Mouse (Mus musculus): ENCODE measurements around the gene Nhlrc1. TPM values are rescaled to one million over a fixed set of nuclear protein-coding genes. Genes with fewer than 3 reads are reported as not detected.

Nhlrc1 gene
- polyA plus RNA-seq, 1 experiment from 2014 or later: 13.1 TPM

- H3K36me3 ChIP-seq: no peaks in the 10 kb centered on the region
- no peaks in the 10 kb centered on the region for H3K9me3 ChIP-seq
- WGBS: 92% methylated on average over 2 of the region's 2 CpGs
- no peak overlapping the region for H3K4me3 ChIP-seq
- H3K4me1 ChIP-seq (replicated peaks): peaks cover 11% of the 10 kb centered on the region; the same call in 1 of the 2 replicates
- no peaks in the 10 kb centered on the region for H3K27me3 ChIP-seq
- H3K4me2 ChIP-seq: no peak overlapping the region
- no peak overlapping the region for H3K9ac ChIP-seq
- ATAC-seq (ENCODE audit: low FRiP score): no peak
- H3K27ac ChIP-seq: no peak overlapping the region
Observed at GRCm38 (mm10) chr13:46968626-46969025, 46.0 kb downstream of the Nhlrc1 start.

DNA sequence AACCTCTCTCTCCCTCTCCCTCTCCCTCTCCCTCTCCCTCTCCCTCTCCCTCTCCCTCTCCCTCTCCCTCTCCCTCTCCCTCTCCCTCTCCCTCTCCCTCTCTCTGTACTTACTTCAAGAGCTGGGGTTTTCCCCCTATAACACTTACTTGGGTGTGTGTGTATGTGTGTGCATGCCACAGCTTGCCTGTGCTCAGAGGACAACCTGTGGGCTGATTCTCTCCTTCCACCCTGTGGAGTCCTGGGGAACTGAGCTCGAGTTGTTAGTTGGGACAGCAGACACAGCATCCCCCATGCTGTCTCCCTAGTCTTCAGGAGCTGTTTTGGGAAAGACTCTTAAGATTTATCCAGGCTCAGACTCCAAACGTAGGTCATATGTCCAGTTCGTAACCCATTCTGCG lies 47.3 kb downstream of the Nhlrc1 start:
- Histone ChIP-seq H3K4me3 (no peak overlapping the region), H3K9me3 (no peaks in the 10 kb centered on the region), H3K36me3 (no peaks in the 10 kb centered on the region), H3K27me3 (no peaks in the 10 kb centered on the region), H3K4me2 (no peak overlapping the region), H3K4me1 (replicated peaks) (peaks cover 11% of the 10 kb centered on the region; the same call in 1 of the 2 replicates), H3K9ac (no peak overlapping the region), H3K27ac (no peak overlapping the region)
- ATAC-seq (ENCODE audit: low FRiP score): no peak
- WGBS: 77% methylated on average over 4 of the region's 4 CpGs

Other genes with a start within 250 kb of the Nhlrc1 start
- 11.2 and 11.6 TPM in 2 replicates for gene Kif13a, start 85.0 kb downstream of the Nhlrc1 start, polyA plus RNA-seq (2015; fragmentation: Nextera tagmentation; extraction: Ambion mirVana)
- gene Kdm1b, start 28.6 kb upstream of the Nhlrc1 start, polyA plus RNA-seq (2015; fragmentation: Nextera tagmentation; extraction: Ambion mirVana): 19.3 and 20.3 TPM in 2 replicates
- gene Tpmt, start 29.9 kb upstream of the Nhlrc1 start, polyA plus RNA-seq (2015; fragmentation: Nextera tagmentation; extraction: Ambion mirVana): 27.5 and 27.9 TPM in 2 replicates
- gene Dek, start 91.4 kb upstream of the Nhlrc1 start, polyA plus RNA-seq (2015; fragmentation: Nextera tagmentation; extraction: Ambion mirVana): 142 and 150 TPM in 2 replicates
- 0.55 and 0.61 TPM in 2 replicates for gene Rnf144b, start 107.8 kb upstream of the Nhlrc1 start, polyA plus RNA-seq (2015; fragmentation: Nextera tagmentation; extraction: Ambion mirVana)